Mouse (Mus musculus) right cerebral cortex, postnatal 36 days (tissue): ENCODE measurements around the gene Tgm6.

ENCODE experiments used
- DNase-seq, 2 experiments: peaks; one replicate each; pipeline ENCODE4 v3.0.0; 2022; ENCODE audit warnings: low spot score in 2 of 2, mixed read lengths in 1 of 2

The Tgm6 gene

GRCm38 (mm10) chr2:130112116-130112515 is at the start of gene Tgm6:
Gene Tgm6, plus strand, starts transcription at chr2:130112416.
- no peak for DNase-seq

- DNase-seq = no peak
Observed at GRCm38 (mm10) chr2:130068228-130068627, 44.0 kb upstream of the Tgm6 start.

GRCm38 (mm10) chr2:130070396-130070795 is 41.8 kb upstream of the Tgm6 start:
- DNase-seq = no peak

- no peak for DNase-seq
Observed at GRCm38 (mm10) chr2:130112804-130113203, 588 bp downstream of the Tgm6 start.

- no peak for DNase-seq
Observed at GRCm38 (mm10) chr2:130113379-130113778, 1.2 kb downstream of the Tgm6 start.

- no peak for DNase-seq
Observed at GRCm38 (mm10) chr2:130118649-130119048, 6.4 kb downstream of the Tgm6 start.

GRCm38 (mm10) chr2:130125279-130126059 is 13.3 kb downstream of the Tgm6 start:
- no peak for DNase-seq

GRCm38 (mm10) chr2:130126073-130126472 is 13.9 kb downstream of the Tgm6 start:
- no peak for DNase-seq

- DNase-seq = no peak
Observed at GRCm38 (mm10) chr2:130129687-130130086, 17.5 kb downstream of the Tgm6 start.

- DNase-seq = no peak
Observed at GRCm38 (mm10) chr2:130143011-130143410, 30.8 kb downstream of the Tgm6 start.

GRCm38 (mm10) chr2:130144703-130145324 is 32.6 kb downstream of the Tgm6 start:
- DNase-seq = no peak

- DNase-seq = no peak
Observed at GRCm38 (mm10) chr2:130146089-130146668, 34.0 kb downstream of the Tgm6 start.

- DNase-seq = no peak
Observed at GRCm38 (mm10) chr2:130155171-130155570, 43.0 kb downstream of the Tgm6 start.

- DNase-seq = no peak
Observed at GRCm38 (mm10) chr2:130155851-130156250, 43.6 kb downstream of the Tgm6 start.

GRCm38 (mm10) chr2:130157231-130158087 is 45.2 kb downstream of the Tgm6 start:
- no peak for DNase-seq

- no peak for DNase-seq
Observed at GRCm38 (mm10) chr2:130158088-130158437, 45.8 kb downstream of the Tgm6 start.

- DNase-seq = no peak
Observed at GRCm38 (mm10) chr2:130162701-130163100, 50.5 kb downstream of the Tgm6 start.

GRCm38 (mm10) chr2:130166311-130167214 is 54.3 kb downstream of the Tgm6 start:
- peak in 1 of 2 experiments; percentile 14 for DNase-seq

GRCm38 (mm10) chr2:130167861-130168260 is 55.6 kb downstream of the Tgm6 start:
- DNase-seq = peak; percentile 28 to 33

GRCm38 (mm10) chr2:130171674-130172073 is 59.5 kb downstream of the Tgm6 start:
- no peak for DNase-seq

- DNase-seq = no peak
Observed at GRCm38 (mm10) chr2:130176820-130177219, 64.6 kb downstream of the Tgm6 start.
